Mouse (Mus musculus) lung, adult 2 months (tissue): ENCODE measurements around the gene Ptges2.

Source experiments
- CTCF ChIP-seq: fragments of 200-500 bp; IDR thresholded peaks from 2 replicates; pipeline ENCODE4 v1.5.1; 2011; ENCODE audit warnings: mild to moderate bottlenecking, low read length, control low read depth; ENCODE audit not compliant: insufficient read depth
- POLR2A ChIP-seq: fragments of 200-500 bp; IDR thresholded peaks from 2 replicates; pipeline ENCODE4 v1.6.1; 2011; ENCODE audit warnings: low read depth, mild to moderate bottlenecking, control low read depth, low read length, borderline replicate concordance; ENCODE audit errors: extremely low read depth

DNA sequence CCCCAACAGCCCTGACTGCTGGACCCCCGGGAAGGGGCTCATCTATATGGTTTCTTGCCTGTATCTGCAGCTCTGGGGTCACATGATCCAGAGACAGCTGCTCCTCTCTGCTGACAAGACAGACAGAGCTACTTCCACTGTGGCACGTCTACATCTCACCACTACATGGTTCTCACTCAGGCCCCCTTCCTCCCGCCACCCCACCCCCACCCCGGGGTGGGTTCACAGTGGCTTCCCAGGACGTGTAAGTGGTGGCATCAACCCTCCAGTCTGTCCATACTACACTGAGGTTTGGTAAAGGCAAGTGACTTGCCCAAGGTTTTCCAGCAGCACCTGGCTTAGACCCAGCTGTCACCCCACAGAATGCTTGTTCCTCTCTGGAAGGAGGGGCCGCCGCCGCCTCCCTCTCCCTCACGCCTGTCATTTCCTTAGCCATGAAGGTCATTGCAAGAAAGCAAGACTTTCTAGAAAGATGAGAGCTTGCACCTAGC is 44.2 kb upstream of the Ptges2 start:
- TF ChIP-seq CTCF (no peak), POLR2A (no peak)
